Comparison of ENCODE assay signal across 24 mouse cellular contexts in genomic region chr9:44168931-44169330, GRCm38 (mm10). TPM values are rescaled to one million over a fixed set of nuclear protein-coding genes. Genes with fewer than 3 reads are reported as not detected.
DNase-seq lines count a peak whose midpoint lies in the region; ATAC-seq lines count a peak whose summit lies in the region.
"Had no signal": no experiment of that assay in that cellular context is flagged by ENCODE, and none has a peak within 500 bp of the region (broad histone marks: within the 10 kb centered on the region; RNA-seq: fewer than 3 reads in every experiment).

No protein-coding gene starts in this region.

- peak overlapping the region; percentile 89; the same call in 1 of the 2 replicates for H3K27ac ChIP-seq in heart, embryonic 13.5 days (replicated peaks)
- no peak overlapping the region; the same call in 1 of the 2 replicates for H3K27ac ChIP-seq in liver, embryonic 16.5 days (ENCODE audit: low read length)
- no peak overlapping the region for H3K27ac ChIP-seq in hindbrain, embryonic 14.5 days
- H3K27ac ChIP-seq: hindbrain, embryonic 15.5 days had no signal

- no peaks in the 10 kb centered on the region for H3K27me3 ChIP-seq in heart, embryonic 13.5 days (replicated peaks)
- no peaks in the 10 kb centered on the region for H3K27me3 ChIP-seq in liver, embryonic 16.5 days (ENCODE audit: control insufficient read depth, insufficient read depth, low read depth, low read length)
- no peaks in the 10 kb centered on the region for H3K27me3 ChIP-seq in hindbrain, embryonic 14.5 days (ENCODE audit: control insufficient read depth, insufficient read depth, low read length)
- H3K27me3 ChIP-seq: hindbrain, embryonic 15.5 days had no signal

- WGBS in heart, embryonic 13.5 days = 76% methylated on average over 5 of the region's 5 CpGs
- 53% methylated on average over 5 of the region's 5 CpGs for WGBS in liver, embryonic 16.5 days (ENCODE audit: insufficient replicate concordance)
- WGBS in hindbrain, embryonic 14.5 days = 91% methylated on average over 5 of the region's 5 CpGs

- H3K4me3 ChIP-seq in heart, embryonic 13.5 days = no peak overlapping the region
- H3K4me3 ChIP-seq in liver, embryonic 16.5 days (ENCODE audit: low read depth, low read length) = no peak overlapping the region
- no peak overlapping the region for H3K4me3 ChIP-seq in hindbrain, embryonic 14.5 days (replicated peaks; ENCODE audit: low read length)
- H3K4me3 ChIP-seq: heart, adult 2 months; heart, embryonic 10.5 days; hindbrain, embryonic 15.5 days had no signal

- no peak overlapping the region for H3K4me2 ChIP-seq in heart, embryonic 13.5 days
- no peak overlapping the region for H3K4me2 ChIP-seq in liver, embryonic 16.5 days (ENCODE audit: low read depth, low read length)
- H3K4me2 ChIP-seq in hindbrain, embryonic 14.5 days (replicated peaks) = no peak overlapping the region
- H3K4me2 ChIP-seq: hindbrain, embryonic 15.5 days had no signal

- peaks cover 75% of the 10 kb centered on the region for H3K36me3 ChIP-seq in heart, embryonic 13.5 days
- H3K36me3 ChIP-seq in liver, embryonic 16.5 days (ENCODE audit: control insufficient read depth, insufficient read depth) = peaks cover 10% of the 10 kb centered on the region
- peaks cover 74% of the 10 kb centered on the region for H3K36me3 ChIP-seq in hindbrain, embryonic 14.5 days (replicated peaks; ENCODE audit: control insufficient read depth, insufficient read depth)

- intact Hi-C loops in heart, postnatal 36 days (cut with DNase I) = no loop called here

- peaks cover 35% of the 10 kb centered on the region for H3K4me1 ChIP-seq in heart, embryonic 13.5 days
- H3K4me1 ChIP-seq in liver, embryonic 16.5 days (ENCODE audit: control insufficient read depth, low read depth, low read length) = peaks cover 5% of the 10 kb centered on the region
- no peaks in the 10 kb centered on the region for H3K4me1 ChIP-seq in hindbrain, embryonic 14.5 days (replicated peaks; ENCODE audit: control insufficient read depth, insufficient read depth, low read length)
- H3K4me1 ChIP-seq: hindbrain, embryonic 15.5 days had no signal

- no peaks in the 10 kb centered on the region for H3K9me3 ChIP-seq in heart, embryonic 13.5 days
- no peaks in the 10 kb centered on the region for H3K9me3 ChIP-seq in liver, embryonic 16.5 days (replicated peaks; ENCODE audit: control insufficient read depth, low read length)
- H3K9me3 ChIP-seq in hindbrain, embryonic 14.5 days (ENCODE audit: control insufficient read depth, low read length) = no peaks in the 10 kb centered on the region
- H3K9me3 ChIP-seq: heart, embryonic 10.5 days; hindbrain, embryonic 15.5 days had no signal

- ATAC-seq in heart, embryonic 13.5 days (ENCODE audit: extremely low read depth, insufficient number of reproducible peaks, low FRiP score, low TSS enrichment) = no peak
- peak; percentile 58; the same call in 1 of the 2 replicates for ATAC-seq in liver, embryonic 16.5 days (ENCODE audit: low read depth)
- ATAC-seq in granulocyte monocyte progenitor cell, adult 5-6 weeks (replicated peaks; ENCODE audit: poor library complexity, severe bottlenecking) = peak; percentile 17
- ATAC-seq in hindbrain, embryonic 14.5 days (ENCODE audit: low FRiP score) = no peak
- ATAC-seq: forebrain, embryonic 14.5 days; forebrain, postnatal 0 days; intestine, postnatal 0 days had no signal

- no peak for DNase-seq in heart, postnatal 36 days
- DNase-seq in liver (no peak), A20 (ENCODE audit: low read depth, low spot score) (peak; percentile 10)
- no peak for DNase-seq in hindbrain, embryonic 14.5 days (ENCODE audit: low spot score)
- DNase-seq: adrenal gland, adult 2 months; adrenal gland, postnatal 14 days; cerebellum, adult 11-12 months; cerebellum, adult 9-10 months; cerebellum, postnatal 14 days; forebrain, postnatal 0 days; gastrocnemius, postnatal 25 days; heart, adult 2 months; heart, postnatal 4 days had no signal

- H3K9ac ChIP-seq in heart, embryonic 13.5 days = no peak overlapping the region
- no peak overlapping the region for H3K9ac ChIP-seq in liver, embryonic 16.5 days (ENCODE audit: low read depth, low read length)
- no peak overlapping the region for H3K9ac ChIP-seq in hindbrain, embryonic 14.5 days
- H3K9ac ChIP-seq: forebrain, postnatal 0 days; hindbrain, embryonic 15.5 days had no signal

RNA-seq across cellular contexts. Expression of gene Mcam, which starts 34.7 kb away (rescaled TPM):
- 112 and 127 TPM in 2 replicates for polyA plus RNA-seq in heart, embryonic 13.5 days (2015; fragmentation: Nextera tagmentation; extraction: Ambion mirVana)
- 10 to 100 TPM; 38.7 to 39.3 TPM for total RNA-seq in heart, postnatal 36 days (2021)
- 4.5 and 5.6 TPM in 2 replicates for polyA plus RNA-seq in liver, embryonic 16.5 days (2015; fragmentation: Nextera tagmentation; extraction: Ambion mirVana)
- not detected in 2 replicates for total RNA-seq in granulocyte monocyte progenitor cell, adult 5-6 weeks (2014; fragmentation: Nextera tagmentation)
- 0.47 and 1.7 TPM in 2 replicates for total RNA-seq in granulocyte monocyte progenitor cell, adult 5-6 weeks (2017)
- polyA plus RNA-seq in hindbrain, embryonic 14.5 days (2014; fragmentation: Nextera tagmentation; extraction: Ambion mirVana) = 12.6 and 13.6 TPM in 2 replicates

RNA-seq across cellular contexts. Expression of gene Rnf26, which starts 55.6 kb away (rescaled TPM):
- 38.5 and 39.3 TPM in 2 replicates for polyA plus RNA-seq in heart, embryonic 13.5 days (2015; fragmentation: Nextera tagmentation; extraction: Ambion mirVana)
- 1 to 10 TPM; 6.7 to 7.6 TPM for total RNA-seq in heart, postnatal 36 days (2021)
- polyA plus RNA-seq in liver, embryonic 16.5 days (2015; fragmentation: Nextera tagmentation; extraction: Ambion mirVana) = 27.1 and 32.3 TPM in 2 replicates
- total RNA-seq in granulocyte monocyte progenitor cell, adult 5-6 weeks (2014; fragmentation: Nextera tagmentation) = 44.9 and 55.6 TPM in 2 replicates
- 17.8 and 19.3 TPM in 2 replicates for total RNA-seq in granulocyte monocyte progenitor cell, adult 5-6 weeks (2017)
- 30.6 and 32.7 TPM in 2 replicates for polyA plus RNA-seq in hindbrain, embryonic 14.5 days (2014; fragmentation: Nextera tagmentation; extraction: Ambion mirVana)

RNA-seq across cellular contexts. Expression of gene Gm49380, which starts 55.6 kb away (rescaled TPM):
- polyA plus RNA-seq in heart, embryonic 13.5 days (2015; fragmentation: Nextera tagmentation; extraction: Ambion mirVana) = not detected in 2 replicates
- total RNA-seq in heart, postnatal 36 days (2021) = under 1 TPM in 1 of 2 experiments, not detected in 1; 0.14 TPM
- 0.07 TPM in 1 of 2 replicates, not detected in the other for polyA plus RNA-seq in liver, embryonic 16.5 days (2015; fragmentation: Nextera tagmentation; extraction: Ambion mirVana)
- not detected in 2 replicates for total RNA-seq in granulocyte monocyte progenitor cell, adult 5-6 weeks (2014; fragmentation: Nextera tagmentation)
- not detected in 2 replicates for total RNA-seq in granulocyte monocyte progenitor cell, adult 5-6 weeks (2017)
- polyA plus RNA-seq in hindbrain, embryonic 14.5 days (2014; fragmentation: Nextera tagmentation; extraction: Ambion mirVana) = 0.35 TPM in 1 of 2 replicates, not detected in the other
- total RNA-seq: heart, postnatal 4 days; MEL had no signal
- polyA plus RNA-seq: CD4-positive, CD25-positive, alpha-beta regulatory T cell, adult 4 months; forebrain, embryonic 11.5 days; forebrain, postnatal 0 days; heart, adult 2 months; heart, postnatal 0 days; hindbrain, embryonic 15.5 days; intestine, postnatal 0 days had no signal

Comparison
In these comparisons a context has a peak if more than half of its experiments do, and no peak if none do; other contexts are left out.
1. ATAC-seq: peak in liver, embryonic 16.5 days (single experiment) and granulocyte monocyte progenitor cell, adult 5-6 weeks (single experiment); none in heart, embryonic 13.5 days (single experiment) and hindbrain, embryonic 14.5 days (single experiment).